Mouse (Mus musculus): ENCODE results near the gene Dcakd. TPM values are rescaled to one million over a fixed set of nuclear protein-coding genes. Genes with fewer than 3 reads are reported as not detected.
A peak's percentile ranks its signal among the peaks of the same experiment; 100 is the strongest.

Dcakd gene
- polyA plus RNA-seq, 1 experiment from 2014 or later = 109 TPM

- H3K27ac ChIP-seq (ENCODE audit: low read depth, low read length) = no peak overlapping the region
- no peaks in the 10 kb centered on the region for H3K9me3 ChIP-seq (ENCODE audit: control insufficient read depth, low read length)
- no peak overlapping the region for H3K9ac ChIP-seq (ENCODE audit: low read depth, low read length)
- H3K4me1 ChIP-seq (replicated peaks; ENCODE audit: control insufficient read depth, insufficient read depth, low read length) = no peaks in the 10 kb centered on the region; the same call in 1 of the 2 replicates
- no peak for DNase-seq (ENCODE audit: low spot score)
- WGBS = 72% methylated on average over 6 of the region's 6 CpGs
- no peak overlapping the region for H3K4me3 ChIP-seq (ENCODE audit: low read depth, low read length)
- ATAC-seq (replicated peaks; ENCODE audit: low FRiP score) = no peak
- peaks cover 25% of the 10 kb centered on the region for H3K27me3 ChIP-seq (replicated peaks; ENCODE audit: control insufficient read depth, insufficient read depth, low read length)
- H3K36me3 ChIP-seq (ENCODE audit: control insufficient read depth, insufficient read depth, low read length) = no peaks in the 10 kb centered on the region
- H3K4me2 ChIP-seq = no peak overlapping the region
Observed at GRCm38 (mm10) chr11:102958431-102958830, 69.7 kb downstream of the Dcakd start.

- DNase-seq (ENCODE audit: low spot score) (no peak), ATAC-seq (replicated peaks; ENCODE audit: low FRiP score) (no peak)
- Histone ChIP-seq H3K27ac (ENCODE audit: low read depth, low read length) (no peak overlapping the region), H3K4me1 (replicated peaks; ENCODE audit: control insufficient read depth, insufficient read depth, low read length) (no peaks in the 10 kb centered on the region), H3K36me3 (ENCODE audit: control insufficient read depth, insufficient read depth, low read length) (no peaks in the 10 kb centered on the region), H3K4me3 (ENCODE audit: low read depth, low read length) (no peak overlapping the region), H3K9me3 (ENCODE audit: control insufficient read depth, low read length) (no peaks in the 10 kb centered on the region), H3K9ac (ENCODE audit: low read depth, low read length) (no peak overlapping the region), H3K27me3 (replicated peaks; ENCODE audit: control insufficient read depth, insufficient read depth, low read length) (peaks cover 21% of the 10 kb centered on the region), H3K4me2 (no peak overlapping the region)
- WGBS = 74% methylated on average over 8 of the region's 8 CpGs
Observed at GRCm38 (mm10) chr11:102957692-102958091, 70.4 kb downstream of the Dcakd start.

GRCm38 (mm10) chr11:102956962-102957614, 71.0 kb downstream of the Dcakd start:
- Histone ChIP-seq H3K36me3 (ENCODE audit: control insufficient read depth, insufficient read depth, low read length) (no peaks in the 10 kb centered on the region), H3K27ac (ENCODE audit: low read depth, low read length) (no peak overlapping the region), H3K4me2 (no peak overlapping the region), H3K27me3 (replicated peaks; ENCODE audit: control insufficient read depth, insufficient read depth, low read length) (peaks cover 19% of the 10 kb centered on the region), H3K9me3 (ENCODE audit: control insufficient read depth, low read length) (no peaks in the 10 kb centered on the region), H3K4me1 (replicated peaks; ENCODE audit: control insufficient read depth, insufficient read depth, low read length) (no peaks in the 10 kb centered on the region), H3K4me3 (ENCODE audit: low read depth, low read length) (no peak overlapping the region), H3K9ac (ENCODE audit: low read depth, low read length) (no peak overlapping the region)
- ATAC-seq (replicated peaks; ENCODE audit: low FRiP score) (no peak), DNase-seq (ENCODE audit: low spot score) (no peak)
- WGBS = 47% methylated on average over 16 of the region's 16 CpGs

- 32% methylated on average over 6 of the region's 6 CpGs for WGBS
- Histone ChIP-seq H3K36me3 (ENCODE audit: control insufficient read depth, insufficient read depth, low read length) (no peaks in the 10 kb centered on the region), H3K4me1 (replicated peaks; ENCODE audit: control insufficient read depth, insufficient read depth, low read length) (peaks cover 5% of the 10 kb centered on the region; the same call in 1 of the 2 replicates), H3K27me3 (replicated peaks; ENCODE audit: control insufficient read depth, insufficient read depth, low read length) (peaks cover 58% of the 10 kb centered on the region), H3K9ac (ENCODE audit: low read depth, low read length) (no peak overlapping the region), H3K4me3 (ENCODE audit: low read depth, low read length) (no peak overlapping the region), H3K9me3 (ENCODE audit: control insufficient read depth, low read length) (no peaks in the 10 kb centered on the region), H3K4me2 (no peak overlapping the region), H3K27ac (ENCODE audit: low read depth, low read length) (no peak overlapping the region)
- DNase-seq (ENCODE audit: low spot score) = no peak
- ATAC-seq (replicated peaks; ENCODE audit: low FRiP score) = no peak
Observed at GRCm38 (mm10) chr11:102952922-102953321, 75.2 kb downstream of the Dcakd start.

GRCm38 (mm10) chr11:102948043-102948961, 79.8 kb downstream of the Dcakd start:
- no peak for ATAC-seq (replicated peaks; ENCODE audit: low FRiP score)

GRCm38 (mm10) chr11:102946992-102947343, 81.2 kb downstream of the Dcakd start:
- ATAC-seq (replicated peaks; ENCODE audit: low FRiP score) (peak; percentile 21), DNase-seq (ENCODE audit: low spot score) (no peak)
- no peak overlapping the region for H3K27ac ChIP-seq (ENCODE audit: low read depth, low read length)
- no peaks in the 10 kb centered on the region for H3K36me3 ChIP-seq (ENCODE audit: control insufficient read depth, insufficient read depth, low read length)
- no peaks in the 10 kb centered on the region for H3K9me3 ChIP-seq (ENCODE audit: control insufficient read depth, low read length)
- peak overlapping the region; percentile 63 for H3K4me2 ChIP-seq
- no peak overlapping the region for H3K9ac ChIP-seq (ENCODE audit: low read depth, low read length)
- 11% methylated on average over 8 of the region's 8 CpGs for WGBS
- H3K4me3 ChIP-seq (ENCODE audit: low read depth, low read length) = peak overlapping the region; percentile 44
- H3K27me3 ChIP-seq (replicated peaks; ENCODE audit: control insufficient read depth, insufficient read depth, low read length) = peaks cover 100% of the 10 kb centered on the region
- peaks cover 23% of the 10 kb centered on the region for H3K4me1 ChIP-seq (replicated peaks; ENCODE audit: control insufficient read depth, insufficient read depth, low read length)

More at GRCm38 (mm10) chr11:102948043-102948961, 79.8 kb downstream of the Dcakd start:
- Histone ChIP-seq H3K27ac (ENCODE audit: low read depth, low read length) (no peak overlapping the region), H3K4me3 (ENCODE audit: low read depth, low read length) (peak overlapping the region; percentile 54), H3K9ac (ENCODE audit: low read depth, low read length) (peak overlapping the region; percentile 45), H3K36me3 (ENCODE audit: control insufficient read depth, insufficient read depth, low read length) (no peaks in the 10 kb centered on the region), H3K4me1 (replicated peaks; ENCODE audit: control insufficient read depth, insufficient read depth, low read length) (peaks cover 23% of the 10 kb centered on the region), H3K27me3 (replicated peaks; ENCODE audit: control insufficient read depth, insufficient read depth, low read length) (peaks cover 92% of the 10 kb centered on the region), H3K4me2 (peak overlapping the region; percentile 80), H3K9me3 (ENCODE audit: control insufficient read depth, low read length) (no peaks in the 10 kb centered on the region)
- WGBS = 2% methylated on average over 51 of the region's 51 CpGs
- DNase-seq (ENCODE audit: low spot score) = peak; percentile 55

- peak within 1 kb of the TSS; percentile 44 for H3K4me3 ChIP-seq (ENCODE audit: low read depth, low read length)
- peak; percentile 85 for DNase-seq (ENCODE audit: low spot score)
- H3K27me3 ChIP-seq (replicated peaks; ENCODE audit: control insufficient read depth, insufficient read depth, low read length) = peaks cover 96% of the 10 kb centered on the region
- WGBS = 3% methylated on average over 74 of the region's 87 CpGs
- H3K27ac ChIP-seq (ENCODE audit: low read depth, low read length) = no peak within 1 kb of the TSS
- peak within 1 kb of the TSS; percentile 34; the same call in 1 of the 2 replicates for H3K9ac ChIP-seq (ENCODE audit: low read depth, low read length)
- peak within 1 kb of the TSS; percentile 63 for H3K4me2 ChIP-seq
- H3K4me1 ChIP-seq (replicated peaks; ENCODE audit: control insufficient read depth, insufficient read depth, low read length) = peaks cover 26% of the 10 kb centered on the region
- H3K36me3 ChIP-seq (ENCODE audit: control insufficient read depth, insufficient read depth, low read length) = no peaks in the 10 kb centered on the region
- no peaks in the 10 kb centered on the region for H3K9me3 ChIP-seq (ENCODE audit: control insufficient read depth, low read length)
- peak; percentile 91 for ATAC-seq (replicated peaks; ENCODE audit: low FRiP score)
Observed at GRCm38 (mm10) chr11:102946265-102946991, 81.7 kb downstream of the Dcakd start, which contains the start of gene C1ql1. Gene C1ql1 (minus strand): TSS chr11:102946688.
